ENCODE assay signal across 18 mouse cellular contexts in the genomic region with DNA sequence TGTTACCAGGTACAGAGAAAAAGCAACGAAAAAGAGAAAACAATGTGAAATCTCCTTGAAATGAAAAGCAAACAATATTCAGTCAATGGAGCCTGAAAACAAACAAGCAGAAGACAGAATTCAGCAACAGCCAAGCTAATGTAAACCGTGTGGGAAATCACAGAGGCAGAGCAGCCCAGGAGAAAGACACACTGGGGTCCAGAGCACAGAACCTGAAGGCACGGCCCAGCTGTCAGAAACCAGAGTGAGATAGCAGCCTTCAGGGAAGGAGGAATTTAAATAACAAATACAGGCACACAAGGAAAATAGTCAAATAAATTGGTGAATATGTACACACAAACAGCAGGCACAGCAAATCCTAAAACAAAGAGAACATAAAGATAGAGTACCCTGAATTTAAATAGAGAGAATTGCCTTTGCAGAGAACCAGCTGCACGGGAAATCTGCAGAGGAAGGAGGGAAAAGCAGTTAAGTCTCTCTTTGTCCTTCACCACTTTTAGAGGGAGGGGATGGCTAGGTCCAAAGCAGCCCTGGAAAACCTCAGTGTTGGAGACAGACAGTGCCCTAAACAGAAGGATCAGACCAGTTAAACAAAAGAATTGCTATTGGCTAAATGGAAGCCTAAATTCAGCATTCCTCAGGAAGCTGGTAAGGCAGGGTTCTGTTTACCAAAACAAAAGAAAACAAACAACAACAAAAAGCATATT.
DNase-seq lines count a peak whose midpoint lies in the region; ATAC-seq and TF ChIP-seq lines count a peak whose summit lies in the region.
"Had no signal": no experiment of that assay in that cellular context is flagged by ENCODE, and none has a peak within 500 bp of the region (broad histone marks: within the 10 kb centered on the region; RNA-seq: fewer than 3 reads in every experiment).

No protein-coding gene starts in this region.

- 11% methylated on average over 4 of the region's 4 CpGs for WGBS in midbrain, embryonic 10.5 days
- 16% methylated on average over 4 of the region's 4 CpGs for WGBS in midbrain, postnatal 0 days
- 15% methylated on average over 4 of the region's 4 CpGs for WGBS in forebrain, embryonic 16.5 days
- 10% methylated on average over 4 of the region's 4 CpGs for WGBS in midbrain, embryonic 12.5 days

- peak overlapping the region; percentile 57; the same call in 1 of the 2 replicates for H3K27ac ChIP-seq in midbrain, embryonic 10.5 days (replicated peaks)
- H3K27ac ChIP-seq in midbrain, postnatal 0 days (ENCODE audit: low read depth, low read length): no peak overlapping the region
- H3K27ac ChIP-seq in forebrain, embryonic 16.5 days (ENCODE audit: low read length): no peak overlapping the region
- peak overlapping the region; percentile 50; the same call in 1 of the 2 replicates for H3K27ac ChIP-seq in midbrain, embryonic 12.5 days (replicated peaks)
- H3K27ac ChIP-seq: heart, embryonic 15.5 days; limb, embryonic 12.5 days; liver, embryonic 14.5 days had no signal

- no peak overlapping the region for H3K9ac ChIP-seq in midbrain, postnatal 0 days (replicated peaks; ENCODE audit: low read length, poor library complexity, severe bottlenecking)
- no peak overlapping the region for H3K9ac ChIP-seq in forebrain, embryonic 16.5 days (replicated peaks; ENCODE audit: low read depth, low read length)
- no peak overlapping the region for H3K9ac ChIP-seq in midbrain, embryonic 12.5 days (replicated peaks)
- H3K9ac ChIP-seq: heart, embryonic 15.5 days; limb, embryonic 12.5 days; liver, embryonic 14.5 days had no signal

- no peaks in the 10 kb centered on the region for H3K27me3 ChIP-seq in midbrain, embryonic 10.5 days (ENCODE audit: low read depth, poor library complexity, severe bottlenecking)
- H3K27me3 ChIP-seq in midbrain, postnatal 0 days (ENCODE audit: insufficient read depth, low read length): no peaks in the 10 kb centered on the region
- no peaks in the 10 kb centered on the region for H3K27me3 ChIP-seq in forebrain, embryonic 16.5 days (replicated peaks; ENCODE audit: control insufficient read depth, insufficient read depth, low read length)
- no peaks in the 10 kb centered on the region for H3K27me3 ChIP-seq in midbrain, embryonic 12.5 days
- H3K27me3 ChIP-seq: heart, embryonic 15.5 days; limb, embryonic 12.5 days; megakaryocyte, embryonic 14.5 days had no signal

- H3K4me1 ChIP-seq in midbrain, embryonic 10.5 days: peaks cover 16% of the 10 kb centered on the region
- 0 out of 2 replicates have a peak, but pooled peaks cover 3% of the 10 kb centered on the region for H3K4me1 ChIP-seq in midbrain, postnatal 0 days (ENCODE audit: insufficient read depth, low read length)
- H3K4me1 ChIP-seq in forebrain, embryonic 16.5 days (replicated peaks; ENCODE audit: control insufficient read depth, insufficient read depth, low read length): peaks cover 13% of the 10 kb centered on the region
- peaks cover 13% of the 10 kb centered on the region; the same call in 1 of the 2 replicates for H3K4me1 ChIP-seq in midbrain, embryonic 12.5 days
- H3K4me1 ChIP-seq: heart, embryonic 15.5 days; limb, embryonic 12.5 days; megakaryocyte, embryonic 14.5 days had no signal

- TF ChIP-seq CTCF in midbrain, postnatal 0 days (IDR thresholded peaks at IDR 0.05): no peak

- DNase-seq in midbrain, embryonic 10.5 days (ENCODE audit: low spot score): no peak
- no peak for DNase-seq in midbrain, postnatal 0 days (ENCODE audit: low spot score)
- DNase-seq in right cerebral cortex, adult 18-20 months: no peak
- no peak for DNase-seq in spleen, postnatal 10 days (ENCODE audit: low spot score in 2 of 2)
- no peak for DNase-seq in left cerebral cortex, postnatal 14 days (ENCODE audit: low spot score in 2 of 2)
- no peak for DNase-seq in thymus, postnatal 36 days
- DNase-seq: B cell, adult 2 months; cerebellum, adult 11 months; kidney, adult 2 months; spleen, adult 18-20 months; thymus, postnatal 25 days had no signal

- intact Hi-C loops in left cerebral cortex, postnatal 14 days (cut with DNase I): no loop called here

- no peak overlapping the region for H3K4me2 ChIP-seq in midbrain, postnatal 0 days (ENCODE audit: low read depth, low read length, poor library complexity, severe bottlenecking)
- no peak overlapping the region for H3K4me2 ChIP-seq in forebrain, embryonic 16.5 days (ENCODE audit: low read length)
- no peak overlapping the region for H3K4me2 ChIP-seq in midbrain, embryonic 12.5 days (replicated peaks)
- H3K4me2 ChIP-seq: heart, embryonic 15.5 days; limb, embryonic 12.5 days had no signal

- no peak overlapping the region for H3K4me3 ChIP-seq in midbrain, embryonic 10.5 days
- no peak overlapping the region for H3K4me3 ChIP-seq in midbrain, postnatal 0 days (ENCODE audit: low read depth, low read length)
- H3K4me3 ChIP-seq in forebrain, embryonic 16.5 days (replicated peaks; ENCODE audit: low read length): no peak overlapping the region
- H3K4me3 ChIP-seq in midbrain, embryonic 12.5 days: no peak overlapping the region
- H3K4me3 ChIP-seq: heart, embryonic 15.5 days; limb, embryonic 12.5 days; megakaryocyte, embryonic 14.5 days had no signal

- H3K9me3 ChIP-seq in midbrain, embryonic 10.5 days (replicated peaks): no peaks in the 10 kb centered on the region
- H3K9me3 ChIP-seq in midbrain, postnatal 0 days (ENCODE audit: low read length): no peaks in the 10 kb centered on the region
- no peaks in the 10 kb centered on the region for H3K9me3 ChIP-seq in forebrain, embryonic 16.5 days (ENCODE audit: control insufficient read depth, low read length)
- H3K9me3 ChIP-seq in midbrain, embryonic 12.5 days: no peaks in the 10 kb centered on the region
- H3K9me3 ChIP-seq: heart, embryonic 15.5 days; limb, embryonic 12.5 days; megakaryocyte, embryonic 14.5 days had no signal

- H3K36me3 ChIP-seq in midbrain, embryonic 10.5 days: no peaks in the 10 kb centered on the region
- H3K36me3 ChIP-seq in midbrain, postnatal 0 days (ENCODE audit: insufficient read depth, low read length): no peaks in the 10 kb centered on the region
- H3K36me3 ChIP-seq in forebrain, embryonic 16.5 days (ENCODE audit: control insufficient read depth, insufficient read depth): no peaks in the 10 kb centered on the region
- H3K36me3 ChIP-seq in midbrain, embryonic 12.5 days: no peaks in the 10 kb centered on the region
- H3K36me3 ChIP-seq: heart, embryonic 15.5 days; limb, embryonic 12.5 days had no signal

- ATAC-seq in midbrain, postnatal 0 days (ENCODE audit: low FRiP score): no peak
- ATAC-seq in forebrain, embryonic 16.5 days: peak; percentile 64
- peak; percentile 73 for ATAC-seq in midbrain, embryonic 12.5 days (ENCODE audit: low FRiP score, low read depth)
- ATAC-seq: lung, postnatal 0 days had no signal

Comparison
In these comparisons a context has a peak if more than half of its experiments do, and no peak if none do; other contexts are left out.
1. H3K27ac ChIP-seq: peak in midbrain, embryonic 10.5 days (single experiment) and midbrain, embryonic 12.5 days (single experiment); none in midbrain, postnatal 0 days (single experiment) and forebrain, embryonic 16.5 days (single experiment).